Mouse (Mus musculus) hindbrain, embryonic 11.5 days (tissue): ENCODE data around the gene Cuedc1. TPM values are rescaled to one million over a fixed set of nuclear protein-coding genes. Genes with fewer than 3 reads are reported as not detected.

ENCODE experiments used
- ATAC-seq: fragments of 200-750 bp; cut with Nextera tagmentation; 2 replicates; pipeline ENCODE4 v1.8.0; 2017; ENCODE audit warnings: mild to moderate bottlenecking, moderate TSS enrichment, moderate library complexity; ENCODE audit not compliant: low FRiP score
- DNase-seq: peaks from one replicate; pipeline ENCODE4 v3.0.0-alpha.2; 2015; ENCODE audit warnings: low spot score
- H3K27ac ChIP-seq: fragments of 300-500 bp; sonication (generic); 2 replicates; pipeline ENCODE4 v1.5.1; 2014; ENCODE audit warnings: mild to moderate bottlenecking, low read depth, low read length
- H3K27me3 ChIP-seq: fragments of 300-500 bp; sonication (generic); 2 replicates; pipeline ENCODE4 v1.6.1; 2014; ENCODE audit warnings: mild to moderate bottlenecking, low read length, moderate library complexity, mixed read lengths; ENCODE audit not compliant: control insufficient read depth, insufficient read depth
- H3K36me3 ChIP-seq: fragments of 300-500 bp; sonication (generic); 2 replicates; pipeline ENCODE4 v1.6.1; 2014; ENCODE audit warnings: mild to moderate bottlenecking, low read length, moderate library complexity, mixed read lengths; ENCODE audit not compliant: control insufficient read depth, insufficient read depth
- H3K4me1 ChIP-seq: fragments of 300-500 bp; sonication (generic); replicated peaks from 2 replicates; pipeline ENCODE4 v1.6.1; 2014; ENCODE audit warnings: low read length, mixed read lengths; ENCODE audit not compliant: control insufficient read depth, insufficient read depth
- H3K4me2 ChIP-seq: fragments of 300-500 bp; sonication (generic); replicated peaks from 2 replicates; pipeline ENCODE4 v1.6.1; 2014; ENCODE audit warnings: mild to moderate bottlenecking, low read depth, low read length
- H3K4me3 ChIP-seq: fragments of 300-500 bp; sonication (generic); 2 replicates; pipeline ENCODE4 v1.5.1; 2014; ENCODE audit warnings: low read depth, low read length
- H3K9ac ChIP-seq: fragments of 300-500 bp; sonication (generic); 2 replicates; pipeline ENCODE4 v1.6.1; 2014; ENCODE audit warnings: low read depth, low read length
- H3K9me3 ChIP-seq: fragments of 300-500 bp; sonication (generic); 2 replicates; pipeline ENCODE4 v1.6.1; 2016; ENCODE audit warnings: low read length; ENCODE audit not compliant: control insufficient read depth
- WGBS: fragments of 180-500 bp; shearing (Covaris S2); extraction: QIAGEN DNeasy Blood & Tissue Kit; methylation state at CpG from one replicate; pipeline ENCODE4 v1.1.7; 2014; 5-methylcytosine and 5-hydroxymethylcytosine counted together
- polyA plus RNA-seq: library from polyadenylated mRNA; unstranded; fragments of >200 nt; fragmentation: Nextera tagmentation; extraction: Ambion mirVana; gene quantifications from 2 replicates; pipeline ENCODE4 v1.2.1, GENCODE M21; 2014

The Cuedc1 gene
- polyA plus RNA-seq, 1 experiment from 2014 or later, result 17.6 TPM

DNA sequence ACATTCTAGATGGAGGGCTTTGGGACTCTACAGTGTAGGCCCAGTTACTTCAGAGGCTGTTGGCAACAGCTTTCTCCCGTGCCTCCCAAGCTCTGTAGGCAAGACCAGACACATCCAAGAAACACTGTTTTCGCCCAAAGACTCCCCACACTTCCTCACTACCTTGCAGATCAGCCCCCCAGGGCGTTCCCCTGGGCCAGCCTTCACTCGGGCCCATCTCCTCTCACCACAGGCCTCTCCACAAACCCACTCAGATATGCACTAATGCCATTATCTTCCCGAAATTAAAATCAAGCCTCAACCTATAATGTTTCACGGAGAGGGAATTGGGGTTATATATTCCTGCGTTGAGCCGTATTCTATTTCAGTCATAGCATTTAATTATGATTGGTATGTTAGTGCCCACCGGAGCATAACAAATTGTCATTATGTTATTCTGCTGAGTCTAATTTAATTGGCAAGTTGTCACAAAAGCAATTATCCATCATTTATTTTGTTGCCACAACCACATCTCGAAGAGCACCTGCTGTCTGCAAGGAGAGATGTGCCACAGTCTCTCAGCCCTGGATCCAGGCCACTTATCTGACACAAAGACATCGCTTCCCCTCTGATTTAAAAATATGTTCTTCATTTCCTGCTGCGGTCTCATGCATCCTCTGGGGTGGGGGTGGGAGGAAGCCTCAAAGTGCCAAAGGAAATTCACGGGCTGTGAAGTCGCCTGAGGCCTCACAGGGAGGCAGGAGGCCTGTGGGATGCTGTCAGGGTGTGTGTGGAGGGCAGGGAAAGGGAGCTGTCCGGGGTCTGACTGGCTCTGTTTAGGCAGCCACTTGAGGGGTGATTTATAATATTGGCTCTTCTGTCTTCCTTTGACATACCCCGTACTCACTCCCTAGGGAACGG is 135.9 kb downstream of the Cuedc1 start:
- DNase-seq (peak; percentile 37), ATAC-seq (peak; percentile 49; the same call in 1 of the 2 replicates)
- 42% methylated on average over 17 of the region's 17 CpGs for WGBS
- Histone ChIP-seq H3K27ac (peak overlapping the region; percentile 77), H3K9ac (no peak overlapping the region), H3K4me2 (no peak overlapping the region), H3K4me1 (peaks cover 13% of the 10 kb centered on the region), H3K9me3 (no peaks in the 10 kb centered on the region), H3K27me3 (no peaks in the 10 kb centered on the region), H3K4me3 (no peak overlapping the region), H3K36me3 (no peaks in the 10 kb centered on the region)

- peaks cover 13% of the 10 kb centered on the region for H3K4me1 ChIP-seq
- DNase-seq, result no peak
- H3K9ac ChIP-seq, result no peak overlapping the region
- H3K4me2 ChIP-seq, result no peak overlapping the region
- H3K4me3 ChIP-seq, result no peak overlapping the region
- ATAC-seq, result no peak
- 30% methylated on average over 4 of the region's 4 CpGs for WGBS
- H3K27ac ChIP-seq, result peak overlapping the region; percentile 77
- no peaks in the 10 kb centered on the region for H3K36me3 ChIP-seq
- no peaks in the 10 kb centered on the region for H3K27me3 ChIP-seq
- no peaks in the 10 kb centered on the region for H3K9me3 ChIP-seq
Measured at GRCm38 (mm10) chr11:88234789-88235188, 136.9 kb downstream of the Cuedc1 start.

GRCm38 (mm10) chr11:88235221-88236203 is 137.7 kb downstream of the Cuedc1 start:
- Histone ChIP-seq H3K27me3 (no peaks in the 10 kb centered on the region), H3K36me3 (no peaks in the 10 kb centered on the region), H3K27ac (peak overlapping the region; percentile 82), H3K9ac (no peak overlapping the region), H3K4me1 (peaks cover 18% of the 10 kb centered on the region), H3K4me3 (no peak overlapping the region), H3K4me2 (no peak overlapping the region), H3K9me3 (no peaks in the 10 kb centered on the region)
- peak; percentile 66 for DNase-seq
- 6% methylated on average over 23 of the region's 23 CpGs for WGBS
- peak; percentile 48; the same call in 1 of the 2 replicates for ATAC-seq

- no peak overlapping the region for H3K4me2 ChIP-seq
- H3K9me3 ChIP-seq, result no peaks in the 10 kb centered on the region
- H3K27ac ChIP-seq, result peak overlapping the region; percentile 78
- no peaks in the 10 kb centered on the region for H3K27me3 ChIP-seq
- no peaks in the 10 kb centered on the region for H3K36me3 ChIP-seq
- WGBS, result 42% methylated on average over 10 of the region's 10 CpGs
- DNase-seq (no peak), ATAC-seq (0 out of 2 replicates have a peak, but pooled peaks have one; percentile 20)
- no peak overlapping the region for H3K4me3 ChIP-seq
- H3K9ac ChIP-seq, result no peak overlapping the region; the same call in 1 of the 2 replicates
- H3K4me1 ChIP-seq, result peaks cover 14% of the 10 kb centered on the region
Measured at GRCm38 (mm10) chr11:88240275-88240674, 142.4 kb downstream of the Cuedc1 start.

GRCm38 (mm10) chr11:88240736-88241353 is 143.0 kb downstream of the Cuedc1 start:
- Histone ChIP-seq H3K4me1 (peaks cover 14% of the 10 kb centered on the region), H3K9me3 (no peaks in the 10 kb centered on the region), H3K4me3 (no peak overlapping the region), H3K27ac (peak overlapping the region; percentile 78), H3K36me3 (no peaks in the 10 kb centered on the region), H3K9ac (no peak overlapping the region), H3K4me2 (no peak overlapping the region), H3K27me3 (no peaks in the 10 kb centered on the region)
- ATAC-seq, result peak; percentile 92
- WGBS, result 5% methylated on average over 10 of the region's 10 CpGs
- DNase-seq, result peak; percentile 90

DNA sequence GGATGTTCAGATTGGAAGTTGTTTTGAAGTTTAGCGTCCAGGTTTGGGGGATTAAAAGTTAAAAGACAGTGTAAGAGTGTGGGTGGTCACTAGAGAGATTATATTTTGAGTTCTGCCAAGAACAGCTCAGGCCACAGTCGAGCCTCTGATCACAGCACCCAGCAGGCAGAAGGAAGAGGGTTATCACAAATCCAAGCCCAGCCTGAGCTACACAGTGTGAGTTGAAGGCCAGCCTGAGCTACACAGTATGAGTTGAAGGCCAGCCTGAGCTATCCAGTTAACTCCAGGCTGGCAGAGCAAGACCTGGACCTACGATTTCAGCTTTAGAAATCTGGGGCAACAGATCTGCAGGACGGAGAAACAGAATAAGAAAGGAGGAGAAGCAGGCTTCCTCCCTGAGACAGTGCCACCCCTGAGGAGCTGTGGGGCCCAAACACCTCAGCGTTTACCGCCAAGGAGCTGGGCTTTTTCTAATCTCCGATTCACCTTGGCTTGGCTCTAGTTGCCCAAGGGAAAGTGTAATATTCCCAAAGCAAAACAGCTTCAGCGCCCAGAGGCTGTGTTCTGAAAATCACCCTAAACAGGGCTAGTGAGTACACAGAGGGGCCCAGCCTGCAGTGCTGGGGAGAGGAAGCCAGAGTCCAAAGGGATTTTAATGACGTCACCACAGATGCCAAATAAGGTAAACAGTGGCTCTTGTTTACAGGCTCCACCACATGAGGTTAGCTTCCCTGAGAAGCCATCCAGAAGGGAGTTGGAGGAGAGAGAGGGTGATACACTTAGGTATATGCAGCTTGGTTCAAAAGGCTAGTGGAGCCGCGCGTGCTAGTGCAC is 143.8 kb downstream of the Cuedc1 start:
- Histone ChIP-seq H3K4me2 (no peak overlapping the region), H3K36me3 (no peaks in the 10 kb centered on the region), H3K27me3 (no peaks in the 10 kb centered on the region), H3K9ac (peak overlapping the region; percentile 37; the same call in 1 of the 2 replicates), H3K4me3 (no peak overlapping the region), H3K27ac (peak overlapping the region; percentile 78), H3K4me1 (peaks cover 14% of the 10 kb centered on the region), H3K9me3 (no peaks in the 10 kb centered on the region)
- no peak for ATAC-seq
- peak; percentile 31 for DNase-seq
- WGBS, result 36% methylated on average over 12 of the region's 12 CpGs
